Mouse (Mus musculus): ENCODE measurements around the gene Kif1b.

The Kif1b gene

DNA sequence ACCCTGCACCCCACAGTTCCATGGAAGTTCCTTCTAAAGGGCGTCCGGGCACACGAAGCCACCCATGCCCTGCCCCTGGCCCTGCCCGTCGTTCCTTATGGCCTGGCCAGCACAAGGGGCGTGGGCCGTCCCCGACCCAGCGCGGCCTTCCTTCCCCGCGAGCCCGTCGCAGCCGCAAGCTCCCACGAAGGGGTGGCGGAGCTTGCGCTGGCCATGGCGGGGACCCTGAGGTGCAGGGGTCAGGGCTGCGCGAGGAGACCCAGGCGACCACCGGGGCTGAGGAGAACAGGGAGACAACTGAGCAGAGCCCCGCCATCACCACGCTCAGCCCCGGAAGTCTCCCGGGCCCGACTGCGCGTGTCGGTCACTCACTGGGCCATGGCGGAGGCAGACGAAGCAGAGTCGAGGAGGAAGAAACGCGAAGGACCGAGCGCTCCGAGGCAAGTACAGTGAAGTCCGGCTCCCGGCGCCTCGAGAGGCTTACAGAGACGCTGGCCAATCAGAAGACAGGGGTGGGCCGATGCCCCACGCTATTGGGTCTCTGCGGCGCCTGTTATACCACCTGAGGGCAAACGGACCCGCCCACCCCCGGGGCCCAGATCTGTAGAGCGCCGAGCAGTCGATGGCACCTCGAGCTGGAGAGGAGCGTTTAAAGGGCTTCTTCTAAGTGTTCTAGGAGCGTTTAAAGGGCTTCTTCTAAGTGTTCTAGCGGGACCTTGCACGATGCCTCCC is 141.1 kb downstream of the Kif1b start, which contains the start of gene Pgd:
Gene Pgd, minus strand, starts transcription at position 557 of the 732 bp plus-strand sequence.
- peak; percentile 94 for DNase-seq

DNA sequence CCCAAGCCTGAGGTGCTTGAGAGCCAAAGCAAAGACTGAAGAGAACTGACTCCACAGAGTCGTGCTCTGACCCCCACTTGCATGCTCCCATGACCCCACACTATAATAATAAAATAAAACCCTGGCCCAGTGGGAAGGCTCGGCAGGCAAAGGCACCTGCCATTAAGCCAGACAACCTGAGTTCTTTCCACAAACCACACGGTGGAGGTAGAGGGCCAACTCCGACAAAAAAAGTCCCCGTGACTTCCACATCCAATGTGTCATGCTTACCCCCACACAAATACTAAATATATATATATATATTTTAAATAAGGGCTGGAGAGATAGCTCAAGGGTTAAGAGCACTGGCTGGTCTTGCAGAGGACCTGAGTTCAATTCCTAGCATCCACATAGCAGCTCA is 143.3 kb downstream of the Kif1b start:
- no peak for DNase-seq

DNA sequence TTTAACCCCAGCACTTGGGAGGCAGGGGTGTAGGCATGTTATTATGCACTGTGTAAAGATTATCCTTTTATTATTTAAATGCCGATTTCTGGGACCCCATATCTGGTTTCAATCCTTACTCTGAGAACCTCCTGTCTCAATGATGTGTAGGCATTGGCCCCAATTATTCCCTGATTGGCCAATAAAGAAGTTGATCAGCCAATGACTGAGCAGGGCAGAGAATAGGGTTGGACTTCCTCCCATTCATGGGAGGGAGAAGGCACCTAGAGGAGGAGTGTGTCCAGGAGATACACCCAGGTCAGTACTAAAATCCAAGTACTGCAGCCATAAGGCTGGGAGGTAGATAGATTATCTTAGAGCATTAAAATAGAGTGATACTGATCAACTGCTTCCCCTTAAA is 144.3 kb downstream of the Kif1b start:
- DNase-seq = no peak

DNA sequence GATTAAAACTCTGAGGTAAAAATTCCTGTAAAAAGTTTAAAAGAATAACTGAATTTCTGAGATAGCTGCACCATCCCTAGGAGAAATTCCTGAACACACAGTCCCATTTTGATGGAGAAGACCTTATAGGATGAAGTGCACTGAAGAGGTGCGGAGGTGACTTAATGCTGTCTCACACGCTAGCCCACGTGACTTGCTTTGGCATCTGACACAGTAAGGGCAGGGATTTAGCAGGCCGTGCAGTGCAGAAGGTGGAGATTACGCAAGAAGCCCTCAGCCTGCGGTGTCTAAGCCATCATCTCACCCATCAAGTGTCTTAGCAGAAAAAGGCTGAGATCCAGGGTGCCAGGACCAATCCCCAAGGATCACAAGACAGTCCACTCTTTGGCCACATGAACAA is 146.3 kb downstream of the Kif1b start:
- no peak for DNase-seq

DNA sequence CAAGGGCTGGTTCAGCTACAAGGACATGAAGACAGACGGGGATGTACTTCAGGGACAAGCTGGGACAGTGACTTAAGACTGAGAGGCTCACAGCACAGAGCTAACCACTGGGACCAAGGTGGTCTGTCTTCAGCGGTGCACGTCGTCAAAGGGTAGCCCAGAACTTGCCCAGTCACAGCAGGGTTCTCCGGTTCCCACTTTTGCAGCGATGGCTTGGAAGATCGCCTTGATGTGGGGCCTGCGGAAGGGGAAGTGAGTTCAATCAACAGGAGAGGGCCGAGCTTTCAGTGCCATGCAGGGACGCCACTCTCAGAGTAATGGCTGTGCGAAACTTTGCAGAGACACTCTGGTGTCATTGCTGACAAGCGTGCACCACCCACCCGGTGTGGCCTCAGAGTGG is 147.6 kb downstream of the Kif1b start:
- no peak for DNase-seq

DNA sequence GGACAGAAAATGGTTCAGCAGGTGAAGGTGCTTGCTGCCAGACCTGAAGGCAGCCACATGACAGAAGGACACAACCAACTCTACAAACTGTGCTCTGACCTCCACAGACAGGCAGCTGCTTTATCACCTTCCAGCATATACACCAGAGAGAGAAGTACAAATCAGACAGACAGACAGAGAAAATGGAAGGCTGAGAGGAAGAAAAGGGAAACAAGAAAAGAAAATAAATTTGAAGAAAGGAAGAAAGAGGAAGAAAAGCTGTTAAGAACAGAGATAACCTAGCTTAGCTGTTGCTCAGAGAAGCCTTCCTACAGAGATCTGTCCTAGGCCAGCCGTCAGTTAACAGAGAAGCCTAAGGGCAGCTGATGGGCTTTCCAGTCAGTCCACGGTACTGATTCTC is 148.3 kb downstream of the Kif1b start:
- no peak for DNase-seq

DNA sequence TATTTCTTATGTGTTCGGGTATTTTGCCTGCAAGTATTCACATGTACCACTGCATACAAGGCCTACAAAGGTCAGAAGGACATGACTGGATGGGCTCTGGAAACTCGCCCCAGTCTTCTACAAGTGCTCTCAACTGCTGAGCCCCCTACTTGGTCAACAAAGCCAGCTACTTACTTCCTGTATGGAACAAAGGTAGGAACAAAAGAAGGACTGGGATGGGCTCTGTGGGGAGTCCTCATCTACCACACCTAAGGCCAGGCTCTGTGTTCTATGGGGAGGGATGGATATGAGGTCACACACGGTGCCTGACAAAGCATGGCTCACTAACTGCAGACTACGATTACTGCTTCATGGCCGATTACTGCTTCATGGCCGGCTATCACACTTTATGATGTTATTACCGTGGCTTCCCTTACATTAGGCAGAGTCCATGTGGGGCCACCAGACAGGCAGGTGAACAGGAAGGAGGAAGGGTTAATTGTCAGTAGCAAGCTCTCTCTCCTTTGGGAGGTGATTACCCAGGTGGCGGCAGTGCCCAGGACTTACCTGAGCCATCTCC is 150.0 kb downstream of the Kif1b start:
- DNase-seq = no peak

DNA sequence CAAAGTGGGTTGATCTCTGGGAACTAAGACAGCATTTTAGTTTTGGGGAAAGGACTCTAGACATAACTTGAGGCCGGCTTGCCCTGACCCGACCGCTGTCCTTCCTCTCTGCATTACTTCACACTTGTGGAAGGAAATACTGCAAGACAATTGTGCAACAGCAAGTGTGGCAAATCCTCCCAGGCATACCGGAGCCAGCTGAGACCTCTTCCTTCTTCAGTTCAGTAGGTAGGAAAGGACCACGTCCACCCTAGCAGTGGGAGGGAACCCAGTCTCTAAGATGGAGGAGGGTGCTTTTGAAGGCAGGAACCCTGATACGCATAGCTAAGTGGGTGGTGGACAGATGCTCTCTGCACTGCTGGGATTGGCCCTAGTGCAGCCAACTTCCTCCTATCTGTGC is 151.8 kb downstream of the Kif1b start:
- no peak for DNase-seq

DNA sequence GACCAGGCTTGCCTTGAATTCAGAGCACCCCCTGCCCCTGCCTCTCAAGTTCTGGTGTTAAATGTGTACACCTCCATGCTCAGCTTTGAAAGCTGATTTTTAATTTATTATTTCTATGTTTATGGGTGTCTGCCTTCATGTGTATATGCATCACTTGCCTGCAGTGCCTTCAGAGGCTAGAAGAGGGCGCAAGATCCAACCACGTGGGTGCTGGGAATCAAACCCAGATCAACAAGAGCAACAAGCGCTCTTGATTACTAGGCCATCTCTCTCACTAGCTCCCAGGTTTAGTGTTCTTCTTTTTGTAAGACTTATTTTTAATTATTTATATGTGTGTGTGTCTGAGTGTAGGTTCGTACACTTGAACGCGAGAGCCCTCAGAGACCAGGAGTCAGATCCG is 152.6 kb downstream of the Kif1b start:
- DNase-seq = no peak

DNA sequence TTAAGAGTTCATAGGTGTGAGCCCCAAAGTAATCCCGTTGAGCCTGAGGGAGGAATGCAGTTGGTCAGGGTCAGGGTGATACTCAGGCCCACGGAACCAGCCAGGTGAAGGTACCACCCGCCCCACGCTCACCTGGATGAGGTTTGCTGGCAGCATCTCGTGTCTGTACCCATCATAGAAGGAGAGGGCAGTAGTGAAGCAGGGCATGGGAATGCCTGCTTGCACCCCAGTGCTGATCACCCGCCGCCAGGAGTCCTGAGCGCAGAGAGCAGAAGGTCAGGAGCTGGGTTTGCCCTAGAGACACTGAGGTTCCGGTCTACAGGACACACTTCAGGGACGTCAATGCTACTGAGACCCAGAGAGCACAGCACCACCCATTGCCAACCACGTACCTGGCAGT is 156.8 kb downstream of the Kif1b start:
- DNase-seq = no peak

DNA sequence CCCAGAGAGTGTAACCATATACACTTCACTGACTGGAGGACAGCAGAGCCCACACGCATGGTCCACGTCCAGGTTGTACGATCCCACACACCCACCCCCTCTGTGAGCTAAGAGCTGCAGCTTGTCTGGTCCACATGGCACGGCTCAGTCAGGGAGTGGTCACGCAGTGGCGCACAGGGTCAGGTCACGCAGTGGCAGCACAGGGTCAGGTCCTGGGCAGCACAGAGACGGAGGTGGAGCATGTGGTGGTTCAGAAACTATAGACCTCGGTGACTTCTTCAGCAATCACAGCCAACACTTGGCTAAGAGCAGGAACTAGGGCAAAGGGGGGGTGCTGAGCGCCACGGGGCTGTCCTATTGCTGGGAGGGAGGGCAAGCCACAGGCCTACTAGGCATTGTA is 157.2 kb downstream of the Kif1b start:
- no peak for DNase-seq

DNA sequence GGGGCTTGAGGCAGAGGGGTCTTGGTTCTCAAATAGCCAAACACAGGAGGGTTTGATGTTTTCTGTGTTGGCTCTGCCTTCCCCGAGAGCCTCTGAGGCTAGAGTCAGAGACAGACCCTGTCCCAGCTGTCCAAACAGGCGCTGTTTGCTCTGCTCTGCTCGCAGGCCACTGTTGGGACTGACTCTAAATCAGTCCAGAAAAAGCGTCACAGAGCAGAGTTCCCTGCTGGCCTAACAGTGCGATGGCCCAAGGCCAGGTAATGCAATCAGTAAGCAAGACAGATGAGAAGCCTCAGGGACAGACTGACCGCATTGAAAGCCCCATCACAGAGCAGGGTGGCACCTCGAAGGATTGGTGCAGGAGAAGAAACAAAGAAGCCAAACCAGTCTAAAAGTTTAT is 157.9 kb downstream of the Kif1b start:
- DNase-seq = no peak

DNA sequence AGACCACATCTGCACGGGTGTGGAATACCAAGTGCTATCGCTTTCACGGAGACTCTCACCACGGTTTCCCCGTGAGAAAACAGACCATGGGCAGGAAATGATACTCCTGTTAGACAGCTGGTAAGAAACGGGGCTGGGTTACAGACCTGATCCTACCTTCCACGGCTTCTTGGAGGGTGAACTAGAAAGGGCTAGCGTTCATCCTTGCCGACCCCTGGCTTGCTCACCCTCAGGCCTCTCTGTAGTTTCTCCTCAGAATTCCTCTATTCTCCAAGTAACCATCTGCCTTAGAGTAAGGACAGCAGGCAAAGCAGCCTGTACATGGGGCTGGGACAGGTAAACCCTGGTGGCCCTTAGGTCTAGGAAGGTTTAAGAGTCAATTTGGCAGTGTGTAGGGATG is 158.3 kb downstream of the Kif1b start:
- DNase-seq = no peak

DNA sequence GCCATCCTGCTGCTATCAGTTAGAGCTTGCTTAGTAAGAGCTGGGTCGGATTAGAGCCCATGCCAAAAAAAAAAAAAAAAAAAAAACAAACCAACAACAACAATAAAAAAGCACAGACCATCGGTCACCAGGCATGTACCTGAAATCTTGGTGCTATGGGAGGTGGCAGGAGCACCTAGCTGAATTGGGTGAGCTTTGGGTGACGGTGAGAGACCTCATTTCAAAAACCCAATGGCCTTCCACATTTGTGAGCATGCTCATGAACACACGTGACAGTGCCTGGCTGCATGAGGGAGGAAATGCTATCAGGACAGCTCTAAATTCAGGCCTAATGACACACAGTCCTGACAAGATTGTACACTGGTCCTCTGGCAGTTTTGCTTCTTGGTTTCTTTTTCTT is 159.4 kb downstream of the Kif1b start:
- DNase-seq = no peak

DNA sequence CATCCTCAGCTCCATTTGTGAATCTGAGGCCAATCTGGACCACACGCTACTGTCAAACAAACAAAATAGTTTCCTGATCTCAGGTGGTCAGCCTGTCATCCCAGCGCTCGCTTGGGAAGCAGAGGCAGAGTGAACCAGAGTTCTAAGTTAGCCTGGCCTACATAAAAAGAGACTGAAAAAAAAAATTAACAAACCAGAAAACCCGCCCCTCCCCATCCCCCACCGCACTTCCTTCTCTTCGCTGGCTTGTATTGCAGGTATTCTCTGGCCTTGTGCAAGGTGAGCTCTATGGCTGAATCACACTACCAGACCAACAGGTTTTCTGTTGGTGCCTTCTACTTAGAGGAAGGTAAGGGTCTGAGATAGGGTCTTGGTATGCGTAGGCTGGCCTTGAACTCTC is 160.0 kb downstream of the Kif1b start:
- DNase-seq = no peak

DNA sequence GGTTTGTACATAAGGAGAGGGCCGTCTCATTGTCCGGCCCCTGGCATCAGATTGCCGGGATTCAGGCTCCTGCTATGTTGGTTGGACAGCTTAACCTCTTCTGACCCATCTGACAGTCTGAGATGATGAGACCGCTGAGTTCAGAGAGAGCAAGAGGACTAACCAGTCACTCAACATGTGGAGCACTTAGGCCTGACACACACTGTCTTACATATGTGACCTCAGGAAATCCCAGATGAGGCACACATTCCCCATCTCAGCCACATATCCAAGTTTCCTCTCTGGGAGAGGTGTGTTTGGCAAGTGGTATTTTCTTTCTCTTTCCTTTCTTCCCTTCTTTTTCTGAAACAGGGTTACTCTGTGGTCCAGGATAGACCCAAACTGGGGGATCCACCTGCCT is 162.3 kb downstream of the Kif1b start:
- no peak for DNase-seq

DNA sequence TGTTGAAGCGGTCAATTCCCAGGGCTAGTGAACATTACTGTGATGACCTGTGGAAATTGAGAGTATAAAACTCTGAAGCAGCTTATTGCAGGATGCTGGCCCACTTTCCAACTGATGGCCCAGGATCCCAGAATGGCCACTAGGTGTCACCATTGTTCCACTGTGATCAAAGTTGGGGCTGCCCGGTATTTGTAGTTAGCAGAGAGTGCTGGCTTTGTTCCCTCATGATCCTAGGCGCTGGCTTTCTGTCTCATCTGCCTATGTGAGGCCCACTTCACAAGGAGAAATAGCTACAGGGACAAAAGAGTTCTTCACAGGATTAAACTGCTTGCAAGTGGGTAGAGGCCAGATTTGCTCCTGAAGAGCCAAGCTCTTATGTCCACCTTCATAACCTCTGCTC is 163.0 kb downstream of the Kif1b start:
- peak; percentile 74 for DNase-seq

DNA sequence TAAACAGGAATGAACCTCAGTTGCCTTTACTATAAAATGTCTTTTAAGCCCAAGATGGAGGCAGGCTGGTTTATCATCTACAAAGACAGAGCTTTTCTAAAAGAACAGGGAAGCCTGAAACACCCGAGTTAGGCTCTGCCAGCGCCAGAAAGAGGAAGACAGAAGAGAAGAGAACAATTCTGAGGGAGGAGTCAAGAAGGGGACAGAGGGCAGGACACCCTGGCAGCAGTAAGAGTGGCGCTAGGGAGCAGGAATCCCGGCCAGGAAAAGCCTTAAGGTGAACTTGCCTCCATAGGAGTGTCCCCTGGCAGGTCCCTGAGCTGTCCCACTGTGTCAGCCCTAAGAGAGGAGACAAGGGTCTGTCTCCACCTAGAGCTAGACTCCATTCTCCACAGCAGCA is 163.9 kb downstream of the Kif1b start:
- DNase-seq = no peak

DNA sequence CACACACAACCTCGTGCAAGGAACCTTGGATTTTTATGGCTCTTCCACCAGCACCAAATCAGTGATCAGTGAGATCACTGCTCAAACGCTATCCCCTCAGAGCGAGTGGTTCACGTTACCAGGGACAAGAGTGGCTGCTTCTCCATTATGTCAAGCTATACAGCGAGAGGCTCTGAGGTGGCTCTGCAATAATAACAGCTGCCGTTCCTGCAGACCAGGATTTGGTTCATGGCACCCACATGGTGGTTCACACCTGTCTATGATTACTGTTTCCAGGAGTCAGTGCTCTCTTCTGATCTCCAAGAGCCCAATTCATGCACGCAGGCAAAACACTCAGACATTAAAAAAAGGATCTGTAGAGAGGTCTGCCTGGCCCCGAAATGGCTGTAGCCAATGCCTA is 169.0 kb downstream of the Kif1b start:
- DNase-seq = no peak

DNA sequence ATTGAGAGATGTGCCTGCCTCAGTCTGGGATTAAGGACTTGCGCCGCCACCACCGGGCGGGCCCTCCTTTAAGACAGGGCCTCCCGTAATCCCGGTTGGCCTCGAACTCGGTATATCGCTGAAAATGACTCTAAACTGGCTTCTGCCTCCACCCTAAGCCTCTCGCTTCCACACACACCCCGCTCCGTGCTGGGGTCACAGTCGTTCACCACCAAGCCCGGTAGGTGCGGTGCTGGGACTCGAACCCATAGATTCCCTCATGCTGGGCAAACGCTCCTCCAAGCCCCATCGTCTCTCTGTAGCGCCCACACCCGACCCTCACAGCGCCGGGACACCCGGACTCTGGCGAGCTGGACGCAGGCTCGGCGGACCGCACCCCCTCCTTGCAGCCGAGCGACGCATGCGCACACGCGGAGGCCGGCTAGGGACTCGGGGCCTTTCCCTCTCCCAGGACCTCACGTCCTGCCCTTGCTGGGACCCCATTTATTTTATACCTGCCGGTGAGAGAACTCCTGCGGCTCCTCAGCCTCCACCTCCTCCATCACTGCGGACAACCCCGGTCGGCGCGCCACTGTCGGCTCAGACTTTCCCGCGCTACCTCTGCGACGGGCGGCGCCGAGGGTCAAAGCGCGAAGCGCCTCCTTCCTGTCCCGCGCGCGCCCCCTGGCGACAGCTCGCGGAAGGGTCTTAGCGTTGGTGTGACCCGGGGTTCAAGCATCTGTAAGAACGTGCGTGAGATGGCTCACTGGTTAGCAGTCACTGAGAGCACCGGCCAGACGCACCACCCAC is 170.3 kb downstream of the Kif1b start, which contains the start of gene Cenps:
Gene Cenps, minus strand, starts transcription at position 648 of the 789 bp plus-strand sequence.
- DNase-seq = peak; percentile 88

DNA sequence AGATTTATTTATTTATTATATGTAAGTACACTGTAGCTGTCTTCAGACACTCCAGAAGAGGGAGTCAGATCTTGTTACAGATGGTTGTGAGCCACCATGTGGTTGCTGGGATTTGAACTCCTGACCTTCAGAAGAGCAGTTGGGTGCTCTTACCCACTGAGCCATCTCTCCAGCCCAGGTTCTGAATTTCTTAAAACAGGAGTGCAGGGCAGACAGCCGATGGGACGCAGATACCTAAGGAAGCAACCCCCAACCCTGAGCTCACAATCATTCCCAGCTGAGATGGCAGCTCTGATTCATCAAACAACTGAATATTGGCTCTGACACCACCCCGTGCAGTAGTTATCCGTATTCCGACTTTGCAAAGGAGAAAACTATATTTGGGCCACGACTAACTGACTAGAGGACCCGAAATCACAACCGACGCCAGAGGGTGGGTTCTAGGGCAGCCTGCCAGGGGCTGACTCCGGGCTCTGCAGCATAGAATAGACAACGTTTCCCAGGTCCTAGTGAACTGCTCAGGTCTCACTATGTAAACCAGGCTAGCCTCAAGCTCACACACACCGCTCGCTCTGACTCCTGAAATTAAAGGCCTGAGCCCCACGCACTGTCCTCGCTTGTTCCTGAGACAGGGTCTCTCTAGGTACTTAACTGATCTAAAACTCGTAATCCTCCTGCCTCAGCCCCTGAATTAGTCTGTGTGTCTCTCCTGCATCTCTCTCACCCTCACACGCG is 171.2 kb downstream of the Kif1b start:
- DNase-seq = peak; percentile 17

DNA sequence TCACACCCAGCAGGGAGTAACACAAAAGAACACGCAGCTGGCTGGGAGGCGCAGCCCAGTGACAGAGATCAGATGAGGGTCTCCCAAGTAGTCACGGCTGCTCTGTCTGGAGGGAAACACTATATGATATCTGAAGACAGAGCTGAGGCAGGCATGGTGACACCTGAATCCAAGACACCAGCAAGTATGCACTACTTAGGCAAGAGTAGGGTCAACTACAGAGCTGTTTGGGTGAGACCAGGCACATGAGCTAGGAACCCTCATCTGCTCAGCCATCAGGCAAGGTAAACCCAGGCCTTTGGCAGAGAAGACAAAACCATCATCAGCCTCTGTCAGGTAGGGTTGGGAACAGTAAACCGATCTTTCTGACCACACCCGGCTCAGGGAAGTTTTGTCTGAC is 174.1 kb downstream of the Kif1b start:
- DNase-seq = no peak

DNA sequence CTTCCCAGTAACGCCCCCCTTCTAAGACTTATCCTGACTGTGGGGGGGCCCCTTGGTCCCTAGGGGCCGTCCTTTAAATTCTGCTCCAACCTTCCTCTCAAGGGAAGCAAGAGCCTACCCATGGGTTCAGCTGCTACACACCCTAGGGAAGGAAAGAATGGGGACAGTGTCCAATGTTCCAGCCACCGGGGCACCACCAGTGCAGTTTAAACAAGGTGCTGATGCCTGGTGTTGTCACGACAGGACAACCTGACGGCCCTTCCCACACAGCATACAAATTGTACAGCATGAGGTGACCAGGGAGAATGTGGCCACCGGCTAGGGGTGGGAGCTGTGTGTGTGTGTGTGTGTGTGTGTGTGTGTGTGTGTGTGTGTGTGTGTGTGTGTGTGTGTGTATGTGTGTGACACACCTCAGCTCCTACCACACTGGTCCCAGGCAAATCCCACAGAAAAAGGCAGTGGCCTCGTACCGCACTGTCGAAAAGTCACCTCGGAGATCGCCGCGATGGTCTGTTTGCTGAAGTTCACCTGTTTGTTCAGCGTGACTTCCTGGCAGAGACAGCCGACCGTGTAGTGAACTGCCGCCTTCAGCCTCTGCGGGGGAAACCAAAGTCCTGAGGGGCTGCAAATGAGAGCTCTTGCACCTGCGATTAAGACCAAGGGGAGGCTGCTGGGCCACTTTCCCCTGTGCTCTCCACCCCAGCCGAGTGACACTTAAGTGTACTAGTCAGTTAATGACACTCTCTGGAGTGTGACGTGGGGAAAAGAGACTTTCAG is 175.5 kb downstream of the Kif1b start:
- no peak for DNase-seq
